Mouse (Mus musculus): ENCODE data around the gene Mindy3.

GRCm38 (mm10) chr2:12432055-12432454 is 12.8 kb upstream of the Mindy3 start:
- no peak for TF ChIP-seq CTCF (IDR thresholded peaks at IDR 0.05; ENCODE audit: low read depth)
- no peak for TF ChIP-seq EP300 (IDR thresholded peaks at IDR 0.05; ENCODE audit: low read depth)
